Mouse (Mus musculus) c-Kit-positive CD71-negative TER-119-negative erythroid progenitor cells, embryonic 14.5 days (primary cell): ENCODE results near the gene Gstm7.
"Not testable (repeated sequence)": the region's sequence is repeated elsewhere in the genome, so short reads cannot be mapped to it uniquely, and the experiment has no call there.

Experiments
- DNase-seq: peaks from one replicate; pipeline ENCODE4 v3.0.0-alpha.2; 2013; ENCODE audit warnings: low read depth

The Gstm7 gene

DNA sequence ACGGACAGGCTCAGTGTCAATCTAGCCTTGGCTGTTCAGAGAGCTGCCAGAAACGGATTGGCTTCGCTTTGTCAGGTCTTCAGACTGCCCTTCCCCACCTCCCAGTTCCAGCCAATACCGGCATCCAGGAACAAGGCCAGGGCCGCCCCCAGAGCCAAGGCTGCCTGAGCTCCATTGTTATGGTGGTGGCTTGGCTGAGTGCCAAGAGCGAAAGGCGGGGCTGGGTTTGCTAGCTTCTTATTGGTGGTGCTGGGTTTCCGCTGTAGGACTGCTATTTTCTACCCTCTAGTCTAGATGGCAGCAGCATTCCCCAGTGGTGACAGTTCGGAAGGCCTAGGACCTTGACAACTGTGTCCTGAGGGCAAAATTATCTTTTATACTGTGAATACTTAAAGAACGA lies at the start of gene Gstm7:
TSS of gene Gstm7 (minus strand) at position 148 of the 400 bp plus-strand sequence.
- peak; percentile 80 for DNase-seq

DNA sequence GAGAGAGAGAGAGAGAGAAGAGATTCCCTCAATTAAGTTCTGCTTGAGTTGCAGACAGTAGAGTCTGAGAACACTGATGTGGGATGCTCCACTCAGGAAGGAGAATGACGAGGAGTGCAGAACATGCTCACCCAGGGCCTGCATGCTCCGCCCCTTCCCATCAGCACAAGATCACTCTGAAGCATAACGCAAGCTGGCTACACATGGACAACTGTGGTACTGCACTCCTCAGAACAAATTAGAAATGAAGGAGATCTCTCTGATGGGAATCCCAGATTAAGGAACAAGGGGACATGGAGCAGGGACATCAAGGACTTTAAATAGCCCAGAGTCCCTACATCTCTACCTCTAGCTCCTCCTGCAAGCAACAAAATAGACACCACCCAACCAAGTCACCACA lies 49.6 kb upstream of the Gstm7 start:
- DNase-seq = no peak

DNA sequence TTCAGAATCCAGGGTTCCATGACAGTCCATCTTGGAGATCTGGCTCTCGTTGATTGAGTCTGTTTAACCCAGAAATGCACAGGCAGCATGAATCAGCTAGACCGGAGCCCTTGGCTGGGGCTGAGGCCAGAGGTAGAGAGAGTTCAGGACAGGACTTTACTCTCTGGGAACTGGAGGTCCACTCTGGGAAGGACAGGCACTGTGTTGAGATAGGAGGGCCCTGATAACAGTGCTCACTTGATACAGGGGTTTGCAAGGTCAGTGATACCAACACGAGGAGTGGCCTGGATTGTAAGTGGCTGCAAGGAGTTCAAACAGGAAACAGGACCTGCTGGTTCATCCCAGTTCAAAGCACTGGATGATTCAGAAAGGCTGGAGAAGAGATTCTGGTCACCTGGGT lies 46.1 kb upstream of the Gstm7 start:
- DNase-seq = no peak

DNA sequence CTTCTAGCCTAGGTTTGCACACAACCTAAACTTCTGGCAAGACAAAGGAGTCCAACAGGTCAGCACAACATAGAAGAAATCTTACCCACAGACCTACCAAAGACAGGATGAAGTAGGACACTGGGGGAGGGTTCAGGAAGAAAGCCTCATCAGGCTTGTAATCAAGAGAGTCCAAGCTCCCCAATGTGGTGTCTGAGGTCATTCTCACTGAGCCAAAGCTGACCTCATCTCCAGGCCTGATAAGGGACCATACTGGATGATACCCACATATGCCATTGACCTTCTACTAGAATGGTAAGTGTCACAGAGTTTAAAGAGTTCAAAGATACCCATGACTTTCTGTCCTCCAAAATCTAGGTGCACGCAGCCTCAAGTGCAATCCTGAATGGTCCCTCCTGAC lies 42.6 kb upstream of the Gstm7 start:
- no peak for DNase-seq

DNA sequence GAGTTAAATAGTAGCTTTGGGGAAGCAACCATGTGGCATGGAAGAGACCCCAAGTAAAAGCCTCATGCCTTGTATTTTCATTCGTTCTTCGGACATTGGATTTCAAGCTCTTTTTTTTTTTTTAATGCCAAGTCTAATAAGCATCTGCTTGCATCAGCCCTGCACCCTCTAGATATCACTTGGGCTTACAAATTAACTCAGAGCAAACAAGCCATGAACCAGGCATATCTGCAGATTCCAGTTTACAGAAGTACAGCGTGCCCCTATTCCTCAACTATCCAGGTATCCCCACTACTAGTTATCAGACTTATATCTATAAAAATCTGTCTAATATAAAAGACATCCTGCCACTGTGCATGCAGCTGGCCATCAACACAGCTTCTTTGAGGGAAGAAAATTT lies 40.5 kb upstream of the Gstm7 start:
- no peak for DNase-seq

DNA sequence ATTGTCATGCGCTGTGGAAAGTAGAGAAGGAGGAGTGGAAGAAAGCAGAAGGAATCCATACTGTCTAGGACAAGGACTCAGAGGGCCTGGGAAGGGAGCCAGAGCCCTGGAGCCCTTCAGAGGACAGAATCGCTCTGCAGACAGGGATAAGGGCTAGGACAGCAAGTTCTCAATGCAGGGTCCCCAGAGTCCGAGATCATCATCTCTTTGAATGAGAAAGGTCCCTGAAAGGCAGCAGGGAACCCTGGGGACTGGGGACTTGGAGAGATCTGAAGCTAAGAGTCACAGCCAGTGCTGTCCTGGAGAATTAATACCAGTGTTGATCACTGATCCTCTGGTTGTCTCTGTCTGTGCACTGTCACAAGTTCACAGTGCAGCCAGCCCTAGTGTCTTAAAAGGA lies 39.5 kb upstream of the Gstm7 start:
- not testable (repeated sequence) for DNase-seq

DNA sequence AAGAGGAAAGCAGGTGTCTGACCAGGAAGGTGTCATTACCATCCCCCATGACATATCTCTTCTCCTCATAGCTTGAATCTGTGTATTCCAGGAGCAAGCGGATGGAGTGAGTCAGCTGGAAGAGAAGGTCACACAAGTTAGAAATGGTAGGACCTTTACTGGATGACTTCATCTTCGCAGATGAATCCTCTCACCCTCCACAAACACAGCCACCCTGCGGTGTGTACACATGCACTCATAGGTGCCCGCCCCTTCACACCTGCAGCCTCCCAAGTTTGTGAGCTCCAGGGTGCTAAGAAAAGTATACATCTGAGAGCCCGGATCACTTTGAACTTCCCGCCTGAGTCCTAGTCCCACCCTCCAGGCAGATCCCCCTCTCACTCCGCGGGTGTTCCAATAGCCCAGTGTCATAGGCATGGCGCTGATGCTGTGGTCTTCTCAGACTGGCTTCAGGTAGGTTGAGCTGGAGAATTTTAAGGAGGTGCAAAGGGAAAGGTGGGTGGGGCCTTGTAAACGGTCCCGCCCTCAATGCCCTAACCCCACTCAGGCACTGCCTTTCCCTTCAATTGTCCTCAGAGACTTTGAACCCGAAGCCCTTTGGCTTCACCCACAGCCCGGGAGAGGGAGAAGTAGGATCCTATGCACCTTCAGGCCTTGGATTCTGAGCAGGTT lies 37.2 kb upstream of the Gstm7 start, which contains the start of gene Gstm3:
TSS of gene Gstm3 (minus strand) at position 560 of the 672 bp plus-strand sequence.
- no peak for DNase-seq

DNA sequence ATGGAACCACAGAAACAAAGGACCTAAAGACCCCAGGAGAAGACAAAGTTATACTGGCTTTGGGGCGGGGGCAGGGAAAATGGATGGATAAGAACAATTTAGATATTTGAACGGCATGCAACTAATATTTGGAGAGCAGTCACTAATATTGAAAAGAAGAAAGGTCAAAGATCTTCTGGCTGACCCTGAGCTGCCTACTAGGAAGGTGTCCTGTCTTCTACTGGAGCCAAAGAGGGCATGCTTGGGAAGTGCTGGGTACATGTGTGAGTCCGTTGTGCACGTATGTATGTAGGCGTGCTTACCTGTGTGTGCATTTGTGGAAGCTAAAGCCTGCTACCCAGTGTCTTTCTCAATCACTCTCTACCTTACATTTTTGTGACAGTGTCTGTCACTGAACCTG lies 35.0 kb upstream of the Gstm7 start:
- no peak for DNase-seq

DNA sequence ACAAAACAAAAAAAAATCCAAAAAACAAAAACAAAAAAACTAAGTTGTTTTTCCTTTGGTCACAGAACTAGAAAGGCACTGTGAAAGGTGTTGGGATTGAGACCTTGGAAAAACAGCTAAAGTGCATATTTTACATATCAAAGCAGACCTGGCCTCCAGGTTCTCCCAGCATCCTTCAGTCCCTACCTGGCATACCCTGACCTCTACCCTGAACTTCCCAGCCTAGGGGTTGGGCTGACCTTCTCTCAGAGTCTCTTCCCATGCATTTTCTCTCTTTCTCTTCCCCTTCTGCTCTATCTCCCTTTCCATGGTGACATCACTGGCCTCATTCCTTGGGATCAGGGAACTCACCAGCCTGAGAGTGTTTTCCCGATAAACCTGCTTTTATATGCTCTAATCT lies 34.0 kb upstream of the Gstm7 start:
- DNase-seq = no peak

DNA sequence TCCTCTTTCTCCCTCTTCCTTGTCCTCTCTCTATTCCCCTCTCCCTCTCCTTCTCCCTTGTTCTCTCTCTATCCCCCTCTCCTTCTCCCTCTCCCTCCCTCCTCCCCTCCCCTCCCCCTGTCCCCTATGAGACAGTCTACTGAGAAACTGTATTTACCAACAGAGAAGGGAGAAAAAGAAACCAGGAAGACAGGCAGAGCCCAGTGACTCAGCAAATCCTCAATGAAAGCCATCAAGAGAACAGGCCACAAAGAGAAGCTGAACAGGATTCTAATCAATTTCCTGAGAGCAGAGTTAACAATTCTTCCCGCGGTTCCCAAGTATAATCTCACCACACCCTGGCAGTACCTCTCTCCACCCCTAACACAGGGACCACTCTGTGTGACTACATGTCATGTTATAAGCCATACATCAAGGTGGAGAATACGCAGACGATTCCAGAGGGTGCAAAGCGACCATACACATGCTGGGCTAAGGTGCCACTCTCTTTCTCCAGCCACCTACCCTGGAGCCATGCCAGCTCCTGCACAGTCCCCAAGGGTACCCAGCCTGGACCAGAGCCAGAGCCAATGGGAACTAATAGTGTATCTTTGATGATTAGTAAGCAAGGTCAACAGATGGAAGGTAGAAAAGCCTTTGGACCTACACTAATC lies 33.2 kb upstream of the Gstm7 start:
- DNase-seq = no peak

DNA sequence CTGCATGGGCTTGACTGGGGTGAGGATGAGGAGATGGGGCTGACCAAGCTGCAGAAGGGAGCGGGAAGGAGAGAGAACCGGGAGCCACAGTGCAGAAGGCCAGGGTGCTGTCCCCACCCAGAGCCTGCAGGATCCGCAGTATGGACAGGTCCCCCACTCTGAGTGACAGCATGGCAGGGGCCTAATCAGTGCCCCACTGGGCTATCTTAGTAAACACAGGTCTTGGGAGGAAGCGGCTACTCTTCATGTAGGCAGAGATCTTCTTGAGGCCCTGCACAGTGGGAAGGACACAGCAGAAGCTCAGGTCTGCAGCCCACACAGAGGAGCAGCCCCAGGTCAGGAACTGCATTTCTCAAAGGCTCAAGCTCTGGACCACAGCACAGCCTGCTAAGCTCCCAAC lies 32.4 kb upstream of the Gstm7 start:
- no peak for DNase-seq

DNA sequence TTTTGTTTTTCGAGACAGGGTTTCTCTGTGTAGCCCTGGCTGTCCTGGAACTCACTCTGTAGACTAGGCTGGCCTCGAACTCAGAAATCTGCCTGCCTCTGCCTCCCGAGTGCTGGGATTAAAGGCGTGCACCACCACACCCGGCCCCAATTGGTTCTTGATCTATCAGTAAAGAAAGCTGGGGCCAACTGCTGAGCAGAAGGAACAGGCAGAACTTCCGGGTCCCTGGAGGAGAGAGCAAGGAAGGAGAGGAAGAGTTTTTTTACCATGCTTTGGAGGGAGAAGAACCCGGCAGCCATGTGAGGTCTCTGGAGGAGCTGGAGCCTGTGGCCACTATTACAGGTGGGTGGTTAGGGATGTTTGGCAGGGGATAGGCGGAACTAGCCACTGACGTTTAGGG lies 23.6 kb upstream of the Gstm7 start:
- not testable (repeated sequence) for DNase-seq

DNA sequence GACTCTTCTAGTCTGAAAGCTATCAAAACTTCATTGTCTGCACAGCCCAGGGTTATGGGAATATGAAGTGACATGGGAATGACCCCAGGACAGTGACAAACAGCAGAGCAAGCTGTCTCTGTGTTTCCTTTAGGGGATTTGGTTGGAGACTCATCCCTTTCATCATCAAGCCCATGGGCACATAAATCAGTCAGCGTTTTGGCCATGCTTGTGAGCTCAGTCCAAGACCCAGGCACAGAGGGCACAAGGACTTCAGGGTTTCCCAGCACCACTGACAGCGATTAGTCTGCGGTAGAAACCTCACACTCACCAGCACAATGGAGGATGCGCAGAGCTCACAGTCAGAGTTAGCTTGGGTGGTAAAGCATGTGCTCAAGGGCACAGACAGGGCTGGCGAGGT lies 22.3 kb upstream of the Gstm7 start:
- no peak for DNase-seq

DNA sequence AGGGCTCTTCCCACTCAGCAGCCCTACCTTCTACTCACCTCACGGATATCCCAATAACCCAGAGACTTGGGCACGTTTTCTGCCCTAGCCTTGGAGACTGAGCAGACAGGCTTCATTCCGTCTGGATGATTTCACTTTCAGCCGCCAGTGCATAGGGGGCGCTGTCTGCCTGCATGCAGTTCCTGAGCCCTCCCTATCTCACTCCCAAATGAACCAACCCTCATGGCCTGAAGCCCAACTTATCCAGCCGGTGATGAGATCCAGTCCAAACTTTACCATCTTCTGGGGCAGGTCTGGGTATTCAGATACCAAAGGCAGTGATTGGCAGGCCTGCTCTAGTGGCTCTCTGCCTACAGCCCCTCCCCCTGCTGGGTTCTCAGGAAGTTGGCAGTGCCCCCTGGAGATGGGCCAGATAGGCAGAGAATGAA lies 21.7 kb upstream of the Gstm7 start:
- no peak for DNase-seq

DNA sequence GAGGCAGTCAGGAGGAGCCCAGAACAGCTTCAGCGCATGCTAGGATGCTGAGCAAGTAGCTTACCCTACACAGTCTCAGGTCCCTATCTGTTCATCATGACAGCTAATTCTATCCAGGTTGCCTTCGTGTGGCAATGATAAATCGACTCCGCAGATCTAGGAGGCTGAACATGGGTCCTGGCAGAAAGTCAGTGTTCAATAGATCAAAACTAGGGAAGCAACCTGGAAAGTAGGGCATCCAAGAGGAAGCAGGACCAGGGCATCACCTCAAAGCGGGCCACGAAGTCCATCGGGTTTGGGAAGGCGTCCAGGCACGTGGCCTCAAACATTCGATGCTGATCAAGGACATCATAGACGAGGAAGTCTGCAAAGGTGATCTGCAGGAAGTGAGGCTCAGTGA lies 18.9 kb upstream of the Gstm7 start:
- no peak for DNase-seq

DNA sequence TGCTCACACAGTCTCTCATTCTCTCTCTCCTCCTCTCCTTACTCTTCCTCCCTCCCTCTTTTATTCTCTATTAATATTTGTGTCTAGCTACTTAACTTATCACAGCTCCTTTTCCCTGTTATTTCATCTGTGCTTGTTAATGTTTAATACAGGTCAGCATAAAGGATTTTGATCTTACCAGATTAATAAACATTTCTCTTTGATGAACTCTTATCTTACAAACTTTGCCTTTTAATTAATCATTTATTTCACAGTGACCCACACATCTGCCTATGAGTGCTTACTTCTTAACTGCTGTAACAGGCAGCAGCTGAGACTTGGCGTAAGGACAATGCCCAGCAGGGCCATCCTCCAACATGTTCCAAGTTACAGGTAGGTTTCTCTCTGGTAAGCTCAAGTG lies 17.8 kb upstream of the Gstm7 start:
- not testable (repeated sequence) for DNase-seq

DNA sequence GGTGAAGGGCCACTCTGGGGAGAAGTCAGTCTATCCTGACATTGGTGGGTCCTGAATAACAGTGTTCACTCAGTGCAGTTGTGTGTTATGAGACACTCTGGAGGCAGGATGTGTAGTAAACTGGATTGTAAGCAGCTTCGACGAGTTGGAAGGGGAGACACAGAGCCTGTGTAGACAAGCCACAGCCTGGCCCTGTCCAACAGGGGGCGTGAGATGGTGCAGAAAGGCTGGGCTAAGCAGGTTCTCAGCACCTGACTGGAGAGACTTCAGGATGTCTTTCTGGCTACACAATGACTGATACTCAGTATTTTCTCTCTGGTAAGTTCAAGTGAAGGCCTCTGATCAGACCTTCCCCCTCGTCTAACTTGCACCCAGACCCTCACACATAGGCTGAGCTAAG lies 14.1 kb upstream of the Gstm7 start:
- no peak for DNase-seq

DNA sequence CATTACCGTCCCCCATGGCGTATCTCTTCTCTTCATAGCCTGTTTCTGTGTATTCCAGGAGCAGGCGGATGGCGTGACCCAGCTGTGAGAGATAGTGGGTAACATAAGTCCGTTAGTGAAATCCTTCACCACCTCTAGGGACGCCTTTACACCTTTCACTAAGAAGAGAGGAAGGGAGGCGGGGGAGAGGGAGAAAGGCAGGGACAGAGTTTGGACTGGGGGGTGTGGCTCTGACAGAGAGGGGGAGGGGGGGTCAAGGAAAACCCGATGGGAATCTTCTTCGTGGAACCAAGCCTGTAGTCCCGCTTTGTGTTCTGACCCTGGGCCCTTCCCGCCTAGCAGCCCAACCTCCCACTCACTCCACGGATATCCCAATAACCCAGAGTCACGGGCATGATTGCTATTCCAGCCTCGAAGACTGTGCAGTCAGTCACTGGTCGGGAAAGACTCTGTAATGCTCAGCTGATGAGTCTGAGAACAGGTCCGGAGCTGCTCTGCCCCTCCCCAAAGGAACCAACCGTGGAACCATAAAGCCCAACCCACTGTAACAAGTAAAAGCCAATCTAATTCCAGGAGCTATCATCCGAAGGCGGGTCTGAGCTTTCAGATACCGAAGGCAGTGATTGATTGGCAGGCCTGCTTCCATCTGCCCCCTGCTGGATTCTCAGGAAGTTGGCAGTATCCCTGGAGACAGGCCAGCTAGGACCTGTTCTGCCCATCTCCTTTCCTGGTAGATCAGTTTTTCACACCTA lies 11.8 kb upstream of the Gstm7 start, which contains the start of gene Gstm6:
TSS of gene Gstm6 (minus strand) at position 511 of the 752 bp plus-strand sequence.
- DNase-seq = no peak

DNA sequence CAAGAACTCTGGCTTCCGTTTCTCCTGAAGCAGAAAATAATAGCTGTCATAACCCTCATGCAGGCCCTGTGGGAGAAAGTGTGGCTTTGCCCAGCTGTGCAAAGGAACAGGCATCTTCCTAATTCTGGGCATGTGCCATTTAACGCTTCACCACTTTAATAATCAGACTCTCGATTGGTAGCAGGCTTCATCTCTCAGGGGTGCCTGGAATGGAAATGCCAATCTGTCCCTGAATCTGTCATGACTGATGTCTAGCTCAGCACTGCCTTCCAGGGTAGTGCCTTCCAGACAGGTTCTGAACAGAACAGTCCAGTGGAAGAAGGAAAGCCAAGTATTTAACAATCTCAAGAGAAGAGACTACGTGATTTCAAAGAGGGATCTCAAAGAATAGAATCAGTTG lies 9.6 kb upstream of the Gstm7 start:
- no peak for DNase-seq

DNA sequence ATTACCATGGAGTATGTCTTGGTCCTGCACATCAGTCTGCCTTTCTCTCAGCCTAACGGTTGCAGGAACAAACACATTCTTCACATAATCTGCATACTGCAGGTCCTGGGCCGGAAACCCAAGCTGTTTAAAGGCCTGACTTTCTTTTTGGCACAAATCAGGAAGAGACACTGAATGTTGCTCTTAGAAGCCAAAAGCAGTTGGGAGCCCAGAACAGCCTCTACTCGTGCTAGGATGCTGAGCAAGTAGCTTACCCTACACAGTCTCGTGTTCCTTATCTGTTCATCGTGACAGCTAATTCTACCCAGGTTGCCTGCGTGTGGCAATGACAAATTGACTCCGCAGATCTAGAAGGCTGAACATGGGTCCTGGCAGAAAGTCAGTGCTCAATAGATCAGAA lies 8.9 kb upstream of the Gstm7 start:
- DNase-seq = no peak

DNA sequence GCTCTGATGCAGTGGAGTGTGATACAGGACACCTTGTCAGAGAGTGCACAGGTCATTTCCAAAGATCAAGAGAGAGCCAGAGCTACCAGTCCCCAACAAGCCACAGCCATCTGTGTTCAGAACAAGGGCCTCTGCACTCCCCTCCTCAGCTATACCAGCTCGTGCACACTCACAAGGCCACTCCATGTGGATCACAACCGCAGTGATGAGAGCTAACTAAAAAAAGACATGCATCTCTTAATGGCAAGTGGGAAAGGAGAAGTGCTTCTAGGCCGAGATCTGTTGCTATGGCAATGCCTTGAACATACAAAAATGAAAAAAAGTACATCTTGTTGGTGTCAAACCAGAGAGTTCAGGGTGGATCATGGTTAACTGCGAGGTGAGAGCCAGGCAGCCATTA lies 8.2 kb upstream of the Gstm7 start:
- no peak for DNase-seq

DNA sequence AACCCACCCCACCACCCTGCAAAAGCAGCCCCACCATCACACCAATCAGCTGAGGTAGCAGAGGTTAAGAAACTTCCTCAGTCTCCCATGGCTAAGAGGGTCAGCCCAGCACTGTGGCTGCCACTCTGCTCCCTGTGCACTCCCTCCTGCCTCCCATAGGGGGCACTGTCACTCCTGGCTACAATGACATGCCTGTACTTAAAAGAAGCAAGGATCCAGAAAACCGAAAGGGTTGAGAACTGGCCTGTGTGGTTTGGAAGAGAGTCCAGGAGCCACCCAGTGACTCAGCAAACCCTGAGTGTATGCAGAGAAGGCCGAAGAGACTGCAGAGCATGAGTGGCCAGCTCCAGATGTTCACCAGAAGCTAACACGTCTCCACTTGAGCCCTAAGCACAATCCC lies 7.8 kb upstream of the Gstm7 start:
- DNase-seq = peak; percentile 52

DNA sequence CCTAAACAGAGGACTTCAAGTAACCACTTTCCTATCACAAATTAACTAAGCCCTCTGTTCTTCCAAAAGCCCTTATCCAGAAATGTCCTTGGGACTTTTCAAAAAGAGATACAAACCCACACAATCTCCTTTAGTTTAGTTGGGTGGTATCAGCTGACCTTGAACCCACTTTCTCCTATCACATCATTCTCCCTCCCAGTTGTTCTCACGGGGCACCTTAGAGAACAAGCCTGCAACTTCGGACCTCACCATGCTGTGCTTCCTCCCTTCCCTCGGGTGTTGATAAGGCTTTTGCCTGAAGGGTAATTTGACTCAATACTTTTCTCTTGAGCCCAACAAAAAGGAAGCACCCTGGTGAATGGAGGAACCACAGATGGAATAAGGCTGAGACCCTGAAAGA lies 4.3 kb upstream of the Gstm7 start:
- DNase-seq = no peak
